Mouse (Mus musculus) liver, embryonic 14.5 days (tissue): Measurements from ENCODE around the gene Calu.

ENCODE experiments used
- CTCF ChIP-seq: IDR thresholded peaks from 2 replicates; pipeline ENCODE4 v1.5.1; 2016; ENCODE audit warnings: antibody characterized with exemption, low read depth, control low read depth
- EP300 ChIP-seq: IDR thresholded peaks from 2 replicates; pipeline ENCODE4 v1.6.1; 2016; ENCODE audit warnings: antibody characterized with exemption, low read depth

GRCm38 (mm10) chr6:29351613-29352012 is 3.7 kb downstream of the Calu start:
- peak; percentile 37; the same call in 1 of the 2 replicates for TF ChIP-seq CTCF
- no peak for TF ChIP-seq EP300
